Mouse (Mus musculus) frontal cortex, postnatal 14 days (tissue): ENCODE data around the gene Zcchc8.
"Not testable (repeated sequence)": the region's sequence is repeated elsewhere in the genome, so short reads cannot be mapped to it uniquely, and the experiment has no call there.

Source experiments
- DNase-seq, 2 experiments: peaks; one replicate each; pipeline ENCODE4 v3.0.0; 2022; ENCODE audit warnings: low spot score in 2 of 2

Gene Zcchc8

DNA sequence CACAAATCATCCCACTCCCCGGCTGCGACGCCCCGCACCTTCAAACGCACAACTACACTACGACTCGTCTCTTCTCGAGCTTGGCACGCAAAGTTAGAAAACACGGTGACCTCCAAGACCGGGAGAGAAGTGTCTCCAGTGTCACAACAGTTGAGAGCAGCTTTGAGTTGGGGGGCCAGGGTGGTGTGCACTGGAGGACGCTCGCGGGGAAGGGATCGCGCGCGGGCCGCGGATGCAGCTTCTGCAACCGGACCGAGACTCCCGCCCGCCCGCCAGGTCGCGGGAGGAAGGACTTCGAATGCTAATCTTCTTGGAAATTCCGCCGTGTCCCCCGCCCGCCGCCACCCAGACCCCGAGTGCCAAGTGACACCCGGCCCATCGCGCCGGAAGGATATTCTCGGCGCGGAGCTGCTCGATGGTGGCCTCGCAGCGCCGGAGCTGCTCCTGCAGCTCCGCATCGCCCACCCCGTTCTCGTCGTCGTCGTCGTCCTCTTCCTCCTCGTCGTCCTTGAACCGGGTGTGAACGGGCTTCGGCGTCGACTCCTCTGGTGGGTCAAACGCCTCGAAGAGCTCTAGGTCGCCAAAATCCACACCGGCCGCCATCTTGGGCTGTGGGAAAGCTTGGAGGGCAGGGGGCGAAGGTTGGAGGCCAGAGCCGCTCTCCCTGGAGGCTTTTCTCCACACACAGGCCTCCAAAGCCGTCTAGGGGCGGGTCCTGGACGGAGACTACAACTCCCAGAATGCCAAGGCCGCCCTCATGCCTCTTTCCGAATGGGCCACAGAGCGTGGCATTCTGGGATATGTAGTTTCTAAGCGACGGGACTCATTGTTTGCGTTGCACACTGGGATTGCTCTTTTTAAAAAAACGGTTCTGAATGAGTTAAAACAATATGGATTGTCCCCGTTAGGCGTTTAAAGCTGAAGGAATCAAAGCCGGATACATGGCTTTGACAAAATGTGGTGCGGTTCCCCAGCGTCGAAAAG is at the start of gene Zcchc8:
Gene Zcchc8 (minus strand): TSS at position 773 of the 984 bp plus-strand sequence.
- peak; percentile 94 for DNase-seq

DNA sequence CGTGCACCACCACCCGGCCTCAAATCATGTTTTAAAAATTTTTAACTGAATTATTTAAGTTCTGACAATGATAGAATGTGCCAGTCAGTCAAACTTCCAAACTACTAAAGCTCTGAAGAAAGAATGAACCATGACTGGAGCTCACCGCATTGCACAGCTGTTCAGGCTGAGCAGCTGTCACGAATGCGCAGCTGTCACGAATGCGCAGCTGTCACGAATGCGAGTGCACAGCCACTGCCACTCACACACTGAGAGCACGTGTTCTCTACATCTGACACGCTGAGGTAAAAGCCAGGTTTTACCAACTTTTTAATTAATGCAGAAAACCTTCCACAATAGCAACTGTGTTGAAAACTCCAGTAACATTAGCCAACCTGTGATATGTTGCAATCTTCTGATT is 45.6 kb upstream of the Zcchc8 start:
- not testable (repeated sequence) for DNase-seq

DNA sequence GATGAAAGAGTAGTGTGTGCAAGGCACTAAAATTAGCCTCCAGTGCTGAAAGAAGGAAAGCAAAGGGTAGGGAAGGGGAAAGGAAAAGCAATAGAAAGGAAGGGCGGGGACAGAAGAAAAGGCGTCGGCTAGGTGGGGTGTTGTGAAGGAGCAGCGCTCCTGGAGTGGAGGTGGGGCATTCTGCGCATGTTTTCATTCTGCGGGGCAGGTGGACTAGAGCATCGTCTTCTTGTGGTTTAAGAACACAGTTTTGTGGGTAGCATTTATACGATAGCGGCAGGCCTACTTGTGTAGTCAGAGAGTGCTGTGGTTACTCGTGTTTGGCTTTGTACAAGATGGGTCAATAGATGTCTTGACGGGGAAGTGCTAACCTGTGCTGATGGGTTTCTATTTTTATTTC is 44.6 kb upstream of the Zcchc8 start:
- DNase-seq = no peak

DNA sequence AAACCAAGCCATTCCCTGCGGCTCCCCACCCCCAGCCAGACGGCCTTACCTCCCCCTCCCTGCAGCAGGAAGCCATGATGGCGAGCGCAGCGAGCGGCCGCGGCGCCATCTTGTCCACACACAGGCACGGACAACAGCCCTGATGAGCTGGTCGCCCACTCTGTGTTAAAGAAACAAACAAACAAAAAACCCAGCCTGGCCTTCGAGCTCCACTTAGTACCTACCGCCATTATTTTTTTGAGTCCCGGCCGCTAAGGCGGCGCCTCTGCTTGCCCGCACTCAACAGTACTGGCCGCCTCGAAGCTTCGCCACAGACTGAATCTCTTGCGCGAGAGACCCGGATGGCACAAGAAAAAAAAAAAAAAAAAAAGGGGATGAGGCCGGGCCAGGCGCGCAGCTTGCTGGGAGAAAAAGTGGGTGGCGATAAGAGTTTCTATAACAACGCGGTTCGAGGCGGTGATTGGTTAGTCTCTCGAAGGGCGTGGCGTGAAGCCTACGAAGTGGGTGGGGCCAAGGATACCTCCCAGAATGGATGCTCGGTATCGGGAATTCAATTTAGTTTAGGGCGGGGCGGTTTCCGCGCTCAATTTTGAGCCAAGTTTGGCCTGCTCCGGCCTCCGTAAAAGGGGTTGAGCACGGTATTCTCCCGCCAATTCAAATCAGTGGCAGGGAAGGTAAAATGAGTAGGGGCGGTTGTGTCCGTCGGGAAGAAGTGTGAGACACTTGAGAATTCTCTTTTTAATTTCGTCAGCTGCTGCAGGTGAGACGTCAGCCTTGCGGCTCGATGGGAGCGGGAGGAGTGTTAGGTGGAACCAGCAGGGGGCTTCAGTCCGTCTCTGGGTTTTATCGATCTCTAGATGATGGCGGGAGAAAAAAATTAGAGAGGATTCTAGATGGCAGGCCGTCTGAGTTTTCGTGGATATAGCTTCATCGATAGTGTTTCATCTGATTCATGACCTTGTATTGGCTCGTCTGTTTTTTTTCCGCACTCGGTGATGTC is 28.5 kb upstream of the Zcchc8 start, which contains the start of the genes Rsrc2 and Kntc1:
Gene Rsrc2 (minus strand): TSS at position 350 of the 1,000 bp plus-strand sequence.
Gene Kntc1 (plus strand): TSS at position 652 of the 1,000 bp plus-strand sequence.
- peak; percentile 98 to 99 for DNase-seq

DNA sequence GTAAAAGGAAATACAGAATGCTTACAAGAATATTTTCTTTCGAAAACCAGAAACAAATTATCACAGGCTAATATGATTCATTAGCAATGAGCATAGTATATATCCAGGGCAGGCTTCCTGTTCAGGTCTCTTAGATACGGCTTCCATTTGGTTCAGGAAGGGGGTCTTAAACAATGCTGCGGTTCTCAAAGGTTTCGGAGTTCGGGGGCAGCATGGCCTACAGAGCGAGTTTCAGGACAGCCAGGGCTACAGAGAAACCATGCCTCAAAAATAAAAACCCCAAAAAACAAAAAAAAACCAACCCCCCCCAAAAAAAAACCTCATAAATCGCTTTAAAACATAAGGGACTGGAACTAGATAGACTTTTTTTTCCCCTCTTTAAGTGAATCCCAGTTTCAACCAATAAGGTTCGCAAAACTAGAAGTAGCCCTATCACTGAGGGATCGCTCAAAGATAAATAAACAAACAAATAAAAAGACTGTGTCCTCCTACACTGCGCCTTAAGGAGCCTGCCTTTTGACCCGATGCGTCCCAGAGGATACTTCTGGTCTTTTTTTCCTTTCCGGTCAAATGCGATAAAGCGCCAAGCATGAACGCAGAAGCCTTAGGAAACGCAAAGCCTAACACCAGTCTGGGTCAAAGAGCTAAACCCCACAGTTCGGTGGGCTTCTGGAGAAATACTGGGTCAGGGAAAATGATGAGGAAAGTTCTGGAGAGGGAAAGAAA is 27.6 kb upstream of the Zcchc8 start:
- DNase-seq = no peak

DNA sequence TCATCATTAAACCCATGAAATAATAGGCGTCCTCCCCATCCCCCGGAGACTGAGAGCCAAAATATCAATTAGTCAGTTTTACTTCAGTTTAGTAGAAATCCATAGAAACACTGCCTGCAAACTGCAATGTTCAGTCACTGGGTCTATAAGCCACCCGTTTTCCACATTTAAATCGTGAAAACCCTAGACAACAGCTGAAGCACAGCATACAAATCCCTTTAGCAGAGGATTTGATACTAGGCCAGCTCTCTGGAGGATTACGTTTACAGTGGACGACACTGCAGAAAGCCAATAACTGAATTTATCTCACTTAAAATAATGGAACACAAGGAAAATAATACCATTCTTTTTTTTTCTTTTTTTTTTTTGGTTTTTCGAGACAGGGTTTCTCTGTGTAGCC is 26.7 kb upstream of the Zcchc8 start:
- DNase-seq = no peak

DNA sequence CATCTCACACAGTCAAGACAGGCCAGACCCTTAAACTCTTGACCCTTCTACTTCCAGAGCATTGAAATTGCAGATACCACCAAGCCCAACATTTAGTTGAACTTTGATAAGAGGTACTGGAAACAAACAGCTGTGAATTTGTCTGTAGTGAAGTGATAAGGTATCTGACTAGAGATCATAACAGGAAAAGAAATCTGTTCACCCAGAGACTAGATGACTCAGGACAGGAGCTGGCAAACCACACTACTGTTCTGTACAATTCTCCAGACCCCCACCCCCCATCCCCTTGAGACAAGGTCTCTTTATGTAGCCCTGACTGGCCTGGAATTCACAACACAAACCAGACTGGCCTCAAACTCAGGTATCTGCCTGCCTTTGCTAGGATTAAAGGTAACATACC is 25.4 kb upstream of the Zcchc8 start:
- no peak for DNase-seq

DNA sequence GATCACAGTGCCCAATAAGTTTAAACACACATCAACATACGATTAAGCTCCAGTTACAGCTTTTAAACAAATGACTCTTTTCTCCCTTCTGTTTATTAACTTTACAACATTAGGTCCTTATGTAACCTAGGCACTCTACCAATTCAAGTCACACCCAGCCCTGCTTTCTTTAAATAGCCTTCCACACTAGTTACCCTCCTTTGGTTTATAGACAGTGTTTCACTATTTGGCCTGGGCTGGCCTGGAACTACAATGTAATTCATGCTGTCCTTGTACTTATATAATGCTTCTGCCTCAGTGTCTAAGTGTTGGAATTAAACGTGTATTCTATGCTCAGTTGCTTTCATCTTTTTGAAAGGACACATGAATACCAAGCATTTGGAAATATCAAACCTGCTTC is 23.5 kb upstream of the Zcchc8 start:
- DNase-seq = no peak

DNA sequence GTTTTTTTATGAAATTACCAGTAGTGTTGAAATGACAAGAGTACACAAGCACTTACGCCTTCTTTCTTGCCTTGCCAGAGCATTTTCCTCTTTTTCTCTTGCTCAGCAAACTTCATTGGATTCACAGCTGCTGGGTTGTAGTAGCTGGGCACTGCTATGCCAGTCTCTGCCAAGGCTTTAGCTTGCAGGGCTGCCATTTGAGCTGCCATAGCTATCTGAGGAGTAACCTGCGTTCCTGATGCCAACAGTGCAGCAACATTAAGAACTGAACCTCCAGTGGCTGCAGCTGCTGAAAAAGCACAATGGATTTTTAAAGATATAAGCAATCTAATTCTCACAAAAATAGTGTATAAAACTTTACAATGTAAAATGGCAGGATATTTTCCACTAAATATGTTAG is 10.1 kb upstream of the Zcchc8 start:
- no peak for DNase-seq

DNA sequence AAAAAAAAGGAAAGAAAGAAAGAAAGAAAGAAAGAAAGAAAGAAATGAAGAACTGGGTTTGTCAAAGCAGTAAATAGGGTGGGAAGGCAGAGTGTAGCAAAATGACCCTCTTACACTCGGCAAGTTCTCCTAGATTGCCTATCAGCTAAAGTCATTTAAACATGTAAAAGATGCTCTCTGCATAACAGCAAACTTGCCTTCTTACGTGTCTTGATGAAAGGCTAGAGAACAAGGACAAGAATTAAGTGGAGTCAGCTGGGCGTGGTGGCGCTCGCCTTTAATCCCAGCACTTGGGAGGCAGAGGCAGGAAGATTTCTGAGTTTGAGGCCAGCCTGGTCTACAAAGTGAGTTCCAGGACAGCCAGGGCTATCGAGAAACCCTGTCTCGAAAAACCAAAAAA is 2.9 kb upstream of the Zcchc8 start:
- not testable (repeated sequence) for DNase-seq

DNA sequence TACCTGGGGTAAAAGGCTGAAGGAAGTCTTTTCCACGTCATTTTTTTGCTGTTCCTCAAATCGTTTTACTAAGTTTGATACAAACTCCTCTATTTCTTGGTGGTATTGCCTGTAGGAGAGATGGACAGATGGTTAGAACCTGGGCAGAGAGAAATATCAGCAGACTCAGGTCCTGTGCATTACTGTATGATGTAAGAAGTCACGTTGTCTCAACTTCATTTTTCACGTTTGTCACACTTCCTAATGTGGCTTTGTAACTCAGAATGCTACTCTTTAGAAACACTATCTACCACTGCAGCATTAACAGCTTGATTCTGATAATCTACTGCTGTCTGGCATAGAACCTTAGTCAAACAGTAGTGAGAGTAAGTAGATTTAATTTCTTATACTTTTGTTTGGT is 6.3 kb downstream of the Zcchc8 start:
- DNase-seq = no peak

DNA sequence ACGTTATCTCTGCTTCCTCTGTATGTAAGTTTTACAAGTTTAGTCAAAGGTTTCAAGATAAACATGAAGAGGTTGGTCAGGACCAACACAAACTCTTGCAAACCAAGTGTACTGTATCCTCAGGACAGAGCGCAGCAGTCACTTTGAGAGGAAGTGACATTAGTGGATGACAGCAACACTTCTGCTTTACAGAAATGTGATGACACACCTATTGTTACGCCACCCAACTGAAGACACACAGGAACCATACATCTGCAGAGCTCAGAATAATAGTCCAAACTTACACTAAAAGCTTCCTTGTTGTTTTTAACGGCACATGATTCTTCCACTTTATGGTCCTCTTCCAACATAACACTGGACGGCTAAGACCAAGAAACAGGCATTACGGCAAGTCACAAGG is 7.1 kb downstream of the Zcchc8 start:
- DNase-seq = no peak

DNA sequence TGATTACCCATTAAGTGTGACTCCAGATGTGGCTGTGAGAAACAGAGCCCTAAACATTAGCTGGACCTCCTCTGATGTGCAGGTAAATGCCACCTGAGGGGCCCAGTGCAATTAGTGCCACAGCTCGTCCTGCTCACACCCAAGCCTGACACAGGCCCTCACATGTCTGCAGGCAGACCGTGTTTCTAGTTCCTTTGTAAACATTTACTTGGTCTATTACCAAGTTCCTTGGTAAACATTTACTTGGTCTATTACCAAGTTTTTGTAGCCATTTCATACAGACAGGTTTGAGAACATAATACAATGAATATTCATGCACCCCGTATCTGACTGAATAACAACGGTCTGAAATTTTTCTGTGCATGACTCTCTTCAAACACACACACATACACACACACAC is 11.3 kb downstream of the Zcchc8 start:
- DNase-seq = no peak

DNA sequence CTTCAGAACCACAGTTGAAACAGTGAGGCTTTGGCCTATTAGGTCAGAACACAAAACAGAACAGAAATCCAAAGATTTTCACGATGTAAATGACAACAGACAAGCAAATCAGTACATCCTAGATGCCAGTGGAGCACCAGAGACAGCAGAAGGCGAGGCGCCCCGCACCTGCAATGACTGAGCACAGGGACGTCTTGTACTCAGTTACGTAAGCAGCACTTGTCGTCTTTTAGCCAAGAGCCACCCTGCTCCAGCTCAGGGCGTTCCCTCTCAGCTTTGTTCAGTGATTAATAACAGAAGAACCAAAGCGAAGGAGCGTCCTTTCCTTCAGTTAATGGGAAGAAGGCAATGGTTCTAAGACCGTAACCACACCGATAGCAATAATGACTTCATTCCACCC is 12.3 kb downstream of the Zcchc8 start:
- DNase-seq = no peak

DNA sequence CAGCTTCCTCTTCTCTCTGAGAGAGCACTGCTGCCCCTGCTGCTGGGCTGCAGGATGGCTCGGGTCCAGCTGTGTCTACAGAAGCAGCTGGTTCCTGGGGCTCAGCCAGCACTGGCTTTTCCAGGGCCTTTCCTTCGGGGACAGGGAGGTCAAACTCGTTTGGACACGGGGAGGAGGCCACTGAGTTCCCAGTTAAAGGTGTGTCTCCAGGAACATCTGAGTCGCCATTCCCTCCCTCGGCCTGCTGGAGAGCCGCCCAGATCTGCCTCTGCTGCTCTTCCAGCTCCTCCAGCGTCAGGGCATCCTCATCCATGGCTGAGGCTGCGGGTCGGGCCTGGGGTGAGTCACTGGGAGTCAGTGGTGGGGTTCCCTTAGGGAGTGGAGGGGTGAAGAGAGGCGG is 20.3 kb downstream of the Zcchc8 start:
- DNase-seq = peak in 1 of 2 experiments; percentile 16

DNA sequence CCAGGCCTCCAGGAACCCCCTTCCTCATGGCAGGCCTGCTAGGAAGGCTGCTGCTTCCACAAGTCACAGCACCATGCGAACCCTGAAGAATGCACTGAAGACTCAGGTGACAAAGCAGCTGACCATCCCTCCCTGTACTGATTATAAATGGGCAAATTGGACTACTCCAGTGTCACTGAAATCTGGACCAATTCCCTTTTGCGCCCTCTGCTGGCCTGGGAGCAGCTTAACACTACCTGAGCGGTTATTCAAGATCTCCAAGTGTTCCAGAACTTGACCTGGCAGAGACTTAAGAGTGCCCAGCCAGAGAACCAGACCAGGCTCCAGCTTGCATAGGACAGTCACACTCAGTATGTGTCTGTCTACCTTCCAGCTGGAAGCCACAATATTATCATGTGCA is 21.7 kb downstream of the Zcchc8 start:
- peak in 1 of 2 experiments; percentile 34 for DNase-seq

DNA sequence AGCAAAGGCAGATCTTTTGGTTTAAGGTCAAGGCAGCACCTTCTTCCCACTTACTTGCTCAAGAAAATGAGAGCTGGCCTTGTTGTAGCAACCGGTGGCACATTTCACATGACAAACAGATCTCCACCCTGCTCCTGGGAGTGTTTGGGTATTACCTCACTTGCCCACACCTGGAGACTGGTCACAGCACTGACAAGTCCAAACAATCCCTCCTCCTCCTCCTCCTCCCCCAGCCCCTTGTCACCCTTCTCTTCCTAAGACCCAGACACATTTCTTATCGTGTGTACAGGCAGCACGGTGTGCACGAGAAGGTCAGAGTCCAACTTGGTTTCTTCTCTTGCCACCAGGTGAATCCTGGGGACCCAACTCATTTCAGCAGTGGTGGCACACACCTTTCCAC is 23.9 kb downstream of the Zcchc8 start:
- DNase-seq = no peak

DNA sequence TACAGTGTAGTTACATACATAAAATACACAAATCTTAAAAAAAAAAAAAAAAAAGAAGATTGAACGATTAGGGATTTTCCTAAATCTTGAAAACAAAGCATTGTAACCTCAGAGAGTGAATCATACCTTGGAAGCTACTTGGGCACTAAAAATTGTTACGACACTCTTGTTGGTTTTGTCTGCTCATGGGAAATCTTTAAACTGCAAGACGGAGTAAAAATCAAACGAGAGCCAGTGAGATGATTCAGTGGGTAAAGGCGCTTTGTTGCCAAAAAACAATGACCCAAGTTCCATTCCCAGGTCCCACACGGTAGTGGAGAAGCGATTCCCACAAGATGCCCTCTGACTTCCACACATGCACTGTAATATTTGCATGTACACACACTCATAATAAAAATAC is 24.7 kb downstream of the Zcchc8 start:
- DNase-seq = no peak

DNA sequence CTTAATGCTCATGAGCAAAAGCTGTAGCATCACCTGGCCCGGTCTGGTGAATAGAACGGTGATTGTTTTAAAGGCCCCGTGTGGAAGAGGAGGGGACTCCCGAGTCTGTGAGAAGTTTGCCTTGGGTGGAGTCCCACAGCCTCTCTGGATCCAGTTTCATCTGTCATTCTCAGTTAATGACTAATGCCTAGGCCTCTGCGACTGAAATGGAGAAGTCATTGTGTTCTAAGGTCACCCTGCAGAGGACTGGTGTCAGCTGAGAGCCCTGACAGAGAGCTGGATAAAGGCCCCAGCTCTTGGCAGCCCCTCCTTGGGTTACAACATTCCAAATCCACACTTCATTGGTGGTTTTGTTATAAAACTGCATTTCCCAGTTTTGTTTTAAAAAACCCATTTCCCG is 26.4 kb downstream of the Zcchc8 start:
- DNase-seq = no peak

DNA sequence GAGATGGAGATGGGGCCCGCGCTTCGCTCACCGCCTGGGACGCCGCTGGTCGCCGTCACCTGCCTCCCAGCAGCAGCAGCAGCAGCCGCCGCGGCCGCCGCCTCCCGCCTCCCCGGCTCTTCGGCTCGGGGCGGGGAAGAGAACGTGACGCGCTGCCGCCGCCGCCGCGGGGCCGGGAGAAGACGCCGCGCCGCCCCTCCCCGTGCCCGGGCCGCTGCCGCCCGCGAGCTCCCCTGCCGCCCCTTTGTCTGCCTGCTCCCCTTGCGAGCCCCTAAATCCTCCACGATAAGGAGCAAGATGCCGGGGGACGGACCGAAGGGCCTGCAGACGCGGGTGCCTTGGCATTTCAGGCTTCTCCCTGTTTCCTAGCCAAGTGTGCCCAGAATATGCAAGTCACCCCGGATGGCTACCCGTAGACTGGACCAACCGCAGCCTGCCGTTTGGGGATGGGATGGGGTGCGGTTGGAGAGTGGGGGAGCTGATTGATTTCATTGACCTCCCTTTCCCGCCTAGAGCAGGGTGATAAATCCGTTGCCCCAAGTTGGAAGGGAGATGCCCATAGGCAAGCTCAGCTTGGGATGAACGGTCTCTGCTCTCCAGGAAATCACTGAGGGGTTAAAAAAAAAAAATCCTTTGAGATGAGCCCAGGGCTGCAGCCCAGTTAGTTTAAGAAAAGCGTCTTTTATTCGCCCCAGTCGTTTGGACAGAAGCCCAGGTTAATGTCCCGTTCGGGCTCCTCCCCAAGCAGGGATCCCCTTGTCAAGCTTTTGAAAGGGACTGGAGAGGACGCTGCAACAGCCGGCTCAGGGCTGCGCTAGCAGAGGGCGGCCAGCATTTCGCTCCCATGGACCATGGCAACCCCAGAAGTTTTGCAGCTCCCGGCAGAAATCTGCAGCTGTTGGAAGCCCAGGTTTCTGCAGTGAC is 36.4 kb downstream of the Zcchc8 start, which contains the start of gene Clip1:
Gene Clip1 (minus strand): TSS at position 398 of the 924 bp plus-strand sequence.
- DNase-seq = peak; percentile 48 to 62
